Mouse (Mus musculus) adrenal gland, adult 18-20 months (tissue): ENCODE data around the gene Bcl3. TPM values are rescaled to one million over a fixed set of nuclear protein-coding genes. Genes with fewer than 3 reads are reported as not detected.

ENCODE experiments used
- DNase-seq, 2 experiments: peaks; one replicate each; pipeline ENCODE4 v3.0.0; 2021 to 2022; ENCODE audit warnings: low spot score in 2 of 2
- total RNA-seq, 2 experiments: library from RNA; stranded (reverse); gene quantifications; 1 replicate in 1 of 2; 2 replicates in 1 of 2; pipeline ENCODE4 v1.2.3; 2021

Gene Bcl3
- total RNA-seq, 2 experiments from 2014 or later: 21.9 to 34.8 TPM

DNA sequence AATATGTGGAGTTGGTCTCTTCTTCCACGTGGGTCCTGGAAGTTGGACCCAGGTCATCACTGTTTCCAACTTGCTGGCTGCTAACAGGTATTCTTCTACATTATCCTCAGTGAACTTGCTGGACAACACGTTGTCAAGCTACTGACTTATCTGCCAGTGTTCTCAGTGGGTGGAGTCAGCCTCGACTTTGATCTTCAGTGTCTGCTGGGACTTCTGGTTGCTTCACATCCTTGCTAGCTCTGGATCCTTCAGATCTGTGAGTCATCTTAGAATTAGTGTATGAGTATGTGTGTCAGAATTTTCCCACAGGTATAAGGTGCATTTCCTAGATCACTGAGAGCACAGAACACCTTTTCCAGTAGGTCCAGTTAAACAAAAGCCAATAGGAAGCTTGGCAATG is 14.3 kb upstream of the Bcl3 start:
- DNase-seq: no peak

DNA sequence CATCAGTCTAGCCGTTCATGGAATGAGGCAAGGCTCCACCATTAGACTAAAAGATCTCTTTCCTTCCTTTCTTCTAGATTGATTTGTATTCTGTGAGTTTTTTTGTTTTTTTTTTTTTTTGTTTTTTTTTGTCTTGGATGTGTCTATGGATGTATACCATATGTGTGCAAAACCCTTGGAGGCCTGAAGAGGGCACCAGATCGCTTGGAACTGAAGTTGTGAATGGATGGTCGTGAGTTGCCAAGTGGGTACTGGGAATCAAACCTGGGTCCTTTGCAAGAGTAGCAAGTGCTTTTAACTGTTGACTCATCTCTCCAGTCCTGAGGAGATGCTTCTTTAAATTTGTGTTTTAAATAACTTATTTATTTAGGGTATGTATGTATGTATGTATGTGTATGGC is 11.5 kb upstream of the Bcl3 start:
- DNase-seq: no peak

DNA sequence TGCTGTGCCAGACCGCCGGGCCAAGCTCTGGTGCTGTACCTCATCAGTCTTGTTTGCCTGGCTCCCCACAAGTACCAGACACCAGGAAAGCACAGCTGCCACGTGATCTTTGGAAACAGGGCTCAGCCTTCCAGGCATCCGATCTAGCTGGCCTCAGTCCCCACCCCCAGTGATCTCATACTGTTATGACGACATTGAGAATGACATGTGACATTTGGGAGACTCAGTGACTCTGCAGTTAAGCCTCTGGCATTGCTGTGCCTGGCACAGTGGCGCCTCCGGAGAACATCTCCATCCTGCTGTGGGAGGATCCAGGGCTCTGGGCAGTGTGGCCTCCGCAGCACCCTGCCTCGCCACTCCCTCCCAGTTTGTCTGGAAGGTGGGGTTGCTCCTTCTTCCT is 9.3 kb upstream of the Bcl3 start:
- DNase-seq: no peak

GRCm38 (mm10) chr7:19830682-19831156 is 8.1 kb upstream of the Bcl3 start:
- DNase-seq: peak; percentile 83 to 85

DNA sequence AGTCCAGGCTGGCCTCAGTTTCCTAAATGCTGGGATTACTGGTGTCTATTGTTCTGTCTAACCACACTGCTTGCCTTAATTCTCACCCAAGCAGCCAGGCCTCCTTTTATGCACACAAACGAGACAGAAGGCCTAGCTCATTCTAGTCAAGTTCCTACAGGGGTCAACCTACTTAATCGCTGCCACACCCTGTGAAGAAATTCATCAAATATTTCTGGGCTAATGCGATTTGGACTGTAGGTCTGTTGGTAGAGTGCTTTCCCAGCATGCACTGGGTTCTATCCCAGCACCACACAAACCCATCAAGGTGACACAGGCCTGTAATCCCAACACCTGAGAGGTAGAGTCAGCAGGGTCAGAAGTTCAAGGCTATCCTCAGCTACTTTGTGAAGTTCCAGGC is 7.1 kb upstream of the Bcl3 start:
- DNase-seq: no peak

DNA sequence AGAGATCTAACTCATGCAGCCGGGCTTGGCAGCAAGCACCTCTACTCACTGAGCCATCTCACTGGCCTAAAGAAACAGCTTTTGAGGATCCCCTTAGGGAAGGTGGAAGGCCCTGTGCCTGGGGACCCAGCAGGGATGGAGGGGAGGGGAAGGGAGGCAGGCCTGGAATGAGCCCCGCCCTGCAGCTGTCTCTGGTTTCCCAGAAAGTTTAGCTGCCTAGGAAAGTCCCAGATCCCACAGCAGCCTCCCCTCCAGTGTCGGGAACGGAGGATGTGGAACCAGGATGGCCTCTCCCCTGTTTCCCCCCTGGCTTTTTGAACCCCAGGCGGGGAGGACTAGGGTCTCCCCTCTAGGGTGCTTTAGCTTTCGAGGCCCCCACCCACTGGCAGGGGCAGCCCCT is 4.2 kb upstream of the Bcl3 start:
- DNase-seq: no peak

DNA sequence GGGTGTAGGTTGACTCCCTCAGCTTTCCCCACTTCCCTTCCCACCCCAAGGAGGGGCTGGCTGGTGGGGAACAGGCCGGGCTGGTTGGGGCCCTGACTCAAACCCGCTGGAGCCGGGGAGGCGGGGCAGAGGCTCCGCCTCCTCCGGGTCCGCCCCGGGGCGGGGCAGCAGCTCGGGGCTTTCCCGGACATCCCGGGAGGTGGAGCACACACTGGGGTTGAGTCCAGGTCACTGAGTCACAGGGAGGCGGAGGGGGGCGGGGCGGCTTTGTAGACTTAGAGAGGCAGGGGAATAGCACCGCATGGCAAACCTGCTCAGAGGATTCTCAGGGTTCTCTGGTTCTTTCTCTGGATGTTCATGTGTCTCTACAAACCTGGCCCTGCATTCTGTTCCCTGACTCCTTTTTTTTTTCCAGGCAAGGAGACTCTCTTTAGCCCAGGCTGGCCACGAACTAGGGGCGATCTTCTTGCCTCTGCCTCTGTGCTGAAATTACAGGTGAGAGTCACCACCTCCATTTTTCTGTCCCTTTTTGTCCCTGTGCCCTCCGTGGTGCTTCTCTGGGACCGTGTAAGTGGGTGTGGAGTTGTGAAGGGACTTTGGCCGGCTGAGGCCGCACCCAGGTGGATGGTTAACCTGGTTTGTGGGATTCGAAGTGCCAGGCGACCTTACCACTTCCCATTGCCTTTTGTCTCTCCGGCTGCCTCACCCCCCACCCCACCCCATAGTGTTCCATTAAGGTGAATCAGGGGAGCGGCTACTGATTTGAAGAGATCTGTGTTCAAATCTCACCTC is 1.8 kb upstream of the Bcl3 start:
- peak; percentile 84 to 87 for DNase-seq

DNA sequence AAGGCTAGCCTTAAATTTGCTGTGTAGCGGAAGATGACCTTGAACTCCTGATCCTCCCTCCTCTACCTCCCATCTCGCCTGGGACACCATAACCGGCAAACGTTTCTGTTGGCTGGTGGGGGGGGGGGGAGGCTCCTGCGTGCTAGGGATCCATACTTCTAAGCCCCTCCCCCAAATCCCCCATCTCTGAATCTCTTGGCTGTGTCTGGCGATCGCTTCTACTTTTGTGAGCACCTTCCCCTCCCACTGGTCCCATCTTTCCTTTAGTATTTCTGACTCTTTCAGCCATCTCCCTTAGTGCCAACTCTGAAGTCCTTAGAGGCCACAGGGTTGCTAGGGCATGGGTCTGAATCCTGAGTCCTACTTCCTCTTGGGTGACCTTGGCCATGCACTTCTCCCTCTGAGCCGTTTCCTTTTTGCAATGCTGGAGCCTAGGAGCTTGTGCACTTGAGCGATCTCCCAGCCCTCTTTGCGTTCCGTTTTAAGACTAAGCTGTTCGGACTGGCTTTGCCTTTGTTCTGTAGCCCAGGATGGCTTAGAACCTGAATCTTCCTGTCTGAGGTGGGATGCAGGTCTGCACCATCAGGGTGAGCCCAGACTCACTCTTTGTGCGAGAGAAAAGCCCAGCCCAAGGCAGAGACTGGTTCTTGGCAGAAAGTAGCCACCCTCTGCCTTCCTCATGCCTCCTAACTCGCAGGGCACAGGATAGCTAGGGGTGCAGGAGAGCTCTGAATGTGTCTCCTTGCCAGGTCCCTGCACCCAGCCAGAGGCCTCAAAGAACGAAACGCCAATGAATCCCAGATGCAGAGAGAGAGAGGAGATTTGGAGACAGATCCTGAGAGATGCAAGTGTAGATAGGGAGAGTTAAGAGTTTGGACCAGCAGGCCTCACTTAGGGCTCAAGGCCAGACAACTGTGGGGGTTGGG is 949 bp upstream of the Bcl3 start:
- DNase-seq: no peak

DNA sequence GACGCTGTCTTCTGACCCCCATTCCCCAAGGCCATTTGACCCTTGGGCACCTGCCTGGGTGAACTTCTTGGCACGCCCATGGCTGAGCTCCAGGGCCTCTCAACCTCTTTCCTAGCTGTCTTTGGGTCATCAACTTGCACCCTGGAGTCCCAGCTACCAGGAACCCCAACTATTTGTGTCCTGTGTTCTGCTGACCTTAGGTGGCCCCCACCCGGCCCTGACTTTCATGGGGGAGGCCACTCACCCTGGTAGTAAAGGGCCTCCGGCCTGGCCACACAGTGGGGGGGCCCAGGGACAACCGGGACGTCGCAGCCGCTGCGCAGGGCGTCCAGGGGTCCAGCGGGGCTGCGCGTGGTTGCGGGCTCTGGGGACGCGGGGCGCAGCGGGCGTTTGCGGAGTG is 377 bp downstream of the Bcl3 start:
- DNase-seq: no peak

DNA sequence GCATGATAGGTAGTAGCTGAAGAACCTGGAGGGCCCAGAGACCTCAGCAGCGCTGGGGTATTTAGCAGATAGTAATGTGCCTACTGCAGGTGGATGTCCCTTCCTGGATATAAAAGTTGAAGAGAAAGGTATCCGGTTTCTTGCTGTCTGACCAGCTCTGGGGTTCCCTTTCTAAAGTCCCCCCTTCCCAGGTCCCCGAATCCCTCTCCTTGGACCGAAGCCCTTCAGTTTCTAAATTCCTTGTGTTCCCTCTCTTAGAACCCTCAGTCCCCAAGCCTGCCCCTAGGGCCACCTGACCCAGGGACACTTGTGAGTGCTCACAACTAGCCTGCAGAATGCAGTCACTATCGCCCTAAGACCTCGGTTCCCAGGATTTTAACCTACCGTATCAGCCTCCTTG is 937 bp downstream of the Bcl3 start:
- no peak for DNase-seq

- no peak for DNase-seq
Measured at GRCm38 (mm10) chr7:19820347-19821048, 2.1 kb downstream of the Bcl3 start.

DNA sequence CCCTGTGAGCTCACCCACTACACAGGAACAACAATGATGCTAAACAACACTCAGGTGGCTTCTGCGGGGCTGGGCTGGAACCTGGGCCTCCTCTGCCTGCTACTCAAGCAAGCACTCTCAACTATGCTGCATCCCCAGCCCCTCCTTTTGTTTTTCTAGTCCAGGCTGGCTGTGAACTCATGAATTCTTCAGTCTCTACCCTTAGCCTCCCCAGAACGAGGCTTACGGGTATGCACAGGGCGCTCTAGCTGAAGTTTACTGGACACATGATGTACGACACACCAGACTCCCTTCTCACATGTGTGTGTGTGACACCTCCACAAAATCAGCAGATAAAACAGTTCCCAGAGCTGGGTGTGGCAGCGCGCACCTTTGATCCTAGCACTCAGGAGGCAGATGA is 3.7 kb downstream of the Bcl3 start:
- no peak for DNase-seq

DNA sequence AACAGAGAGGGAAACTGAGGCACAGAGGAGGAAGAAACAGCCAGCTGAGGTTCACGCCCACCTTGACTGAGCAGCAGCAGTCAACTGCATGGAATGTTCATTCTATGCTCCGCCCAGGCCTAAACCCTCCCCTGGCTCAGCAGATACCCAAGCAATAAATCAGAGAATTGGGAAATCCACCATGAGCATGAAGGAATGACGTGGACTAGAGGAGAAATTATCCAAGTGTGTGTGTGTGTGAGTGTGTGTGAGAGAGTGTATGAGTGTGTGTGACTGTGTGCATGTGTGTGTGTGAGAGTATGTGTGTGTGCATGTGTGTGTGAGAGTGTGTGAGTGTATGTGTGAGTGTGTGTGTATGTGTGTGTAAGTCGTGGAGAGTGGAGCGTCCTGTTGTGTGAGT is 4.1 kb downstream of the Bcl3 start:
- no peak for DNase-seq

DNA sequence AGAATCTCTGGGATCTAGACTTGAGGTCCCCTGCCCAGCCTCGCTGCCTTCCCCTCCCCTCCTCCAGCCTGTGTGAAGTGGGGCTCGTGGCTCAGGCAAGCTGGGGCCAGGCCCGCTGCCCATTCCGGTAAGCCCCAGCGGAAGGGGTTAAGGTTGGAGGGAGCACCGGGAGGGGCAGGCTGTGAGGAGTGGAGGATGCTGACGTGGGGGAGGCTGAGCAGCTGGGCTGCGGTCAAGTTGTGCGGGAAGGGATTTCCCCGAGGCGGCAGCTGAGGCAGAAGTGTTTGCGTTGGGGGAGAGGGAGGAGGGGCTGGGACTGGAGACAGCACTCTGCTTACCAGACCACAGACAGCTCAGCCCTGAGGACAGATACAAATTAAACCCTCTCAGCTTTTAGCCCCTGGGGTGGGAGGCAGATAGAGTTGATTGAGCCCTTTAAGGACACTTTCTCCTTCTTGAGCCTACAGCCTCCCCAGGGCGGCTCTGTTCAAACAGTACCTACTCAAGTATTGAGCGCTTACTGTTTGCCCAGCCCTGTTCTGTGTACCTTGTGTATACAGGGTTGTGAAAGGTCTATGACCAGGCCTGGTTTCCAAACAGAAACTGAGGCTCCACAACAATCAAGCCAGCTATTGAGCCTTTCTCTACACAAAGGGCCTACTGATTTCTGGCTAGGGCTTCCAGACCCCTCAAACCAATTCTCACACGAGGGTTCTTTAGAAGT is 5.0 kb downstream of the Bcl3 start:
- no peak for DNase-seq

DNA sequence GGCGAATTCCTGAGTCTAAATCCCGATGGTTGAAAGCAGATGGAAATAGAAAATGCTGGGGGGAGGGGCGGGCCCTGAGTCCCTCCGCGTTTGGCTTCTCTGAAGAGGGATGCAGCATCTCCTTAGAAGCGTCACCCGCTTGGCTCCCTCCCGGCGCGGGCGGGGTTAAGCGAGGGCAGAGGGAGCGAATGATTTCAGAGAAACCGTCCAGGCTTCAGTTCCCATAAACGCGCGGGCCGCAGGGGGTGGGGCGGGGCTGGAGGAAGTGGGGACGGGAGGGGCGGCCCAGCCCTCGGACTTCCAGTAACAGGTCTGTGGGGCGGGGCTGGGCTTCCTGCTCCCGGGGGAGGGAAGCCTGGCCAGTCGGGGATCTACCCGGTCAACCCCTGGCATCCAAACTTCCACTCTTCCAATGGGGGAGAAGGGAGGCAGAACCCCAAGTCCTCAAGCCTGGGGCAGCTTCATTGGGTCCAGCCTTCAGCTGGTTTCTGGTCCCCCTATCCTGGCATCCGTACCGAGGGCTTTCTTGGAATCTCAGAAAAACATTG is 6.3 kb downstream of the Bcl3 start:
- DNase-seq: peak; percentile 78 to 84

DNA sequence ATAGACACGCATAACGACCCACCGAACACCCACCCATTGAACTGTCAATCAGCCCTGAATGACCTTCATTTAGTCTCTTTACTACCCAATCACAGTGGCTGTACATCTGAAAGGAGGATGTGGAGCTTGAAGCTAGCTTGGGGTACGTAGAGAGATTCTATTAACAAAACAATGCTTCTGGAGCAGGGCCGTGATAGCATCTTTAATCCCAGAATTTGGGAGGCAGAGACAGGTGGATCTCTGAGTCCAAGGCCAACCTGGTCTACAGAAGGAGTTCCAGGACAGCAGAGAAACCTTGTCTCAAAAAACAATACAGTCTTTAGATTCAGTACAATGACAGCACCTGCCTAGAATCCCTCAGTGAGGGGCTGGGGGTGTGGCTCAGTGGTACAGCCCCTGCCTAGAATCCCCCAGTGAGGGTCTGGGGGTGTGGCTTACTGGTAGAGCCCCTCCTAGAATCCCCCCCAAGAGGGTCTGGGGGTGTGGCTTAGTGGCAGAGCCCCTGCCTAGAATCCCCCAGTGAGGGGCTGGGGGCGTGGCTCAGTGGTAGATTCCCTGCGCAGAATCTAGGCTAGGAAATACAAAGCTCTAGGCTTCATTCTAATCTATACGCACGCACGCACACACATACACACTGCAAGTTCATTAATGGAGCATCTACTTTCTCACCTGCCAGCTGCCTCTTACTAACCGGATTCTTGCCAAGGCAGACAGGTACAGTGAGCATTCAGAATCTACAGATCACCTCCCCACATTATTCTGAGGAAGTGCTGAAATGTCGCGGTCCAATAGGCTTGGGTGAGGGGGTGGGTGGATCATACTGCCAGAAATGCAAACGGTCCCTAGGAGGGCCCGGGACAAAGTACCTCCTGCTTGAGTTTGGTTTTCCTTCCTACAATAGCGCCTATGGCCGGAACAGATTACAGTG is 7.0 kb downstream of the Bcl3 start:
- no peak for DNase-seq

DNA sequence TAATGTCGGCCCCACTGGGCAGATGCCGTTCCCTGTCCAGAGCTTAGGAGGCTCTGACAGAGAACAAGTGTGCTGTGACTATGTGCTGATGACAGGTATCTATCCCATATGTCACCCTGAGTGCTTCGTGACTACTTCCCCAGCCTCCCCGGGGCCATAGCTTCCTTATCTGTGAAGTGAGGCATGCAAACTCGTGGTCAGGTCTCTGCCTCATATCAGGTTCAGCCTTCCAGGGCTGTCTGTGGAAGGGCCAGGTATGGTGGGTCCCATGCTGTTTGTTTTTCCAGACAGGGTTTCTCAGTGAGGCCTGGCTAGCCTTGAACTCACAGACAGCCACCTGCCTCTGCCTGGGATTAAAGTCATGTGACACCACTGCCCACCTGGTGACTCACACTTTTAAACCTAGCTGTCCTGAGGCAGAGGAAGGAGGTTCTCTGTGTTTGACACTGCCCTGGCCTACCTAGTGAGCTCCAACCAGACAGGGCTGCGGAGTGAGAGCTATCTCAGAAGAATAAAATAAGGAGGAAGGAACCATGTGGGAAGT is 8.9 kb downstream of the Bcl3 start:
- DNase-seq: no peak

DNA sequence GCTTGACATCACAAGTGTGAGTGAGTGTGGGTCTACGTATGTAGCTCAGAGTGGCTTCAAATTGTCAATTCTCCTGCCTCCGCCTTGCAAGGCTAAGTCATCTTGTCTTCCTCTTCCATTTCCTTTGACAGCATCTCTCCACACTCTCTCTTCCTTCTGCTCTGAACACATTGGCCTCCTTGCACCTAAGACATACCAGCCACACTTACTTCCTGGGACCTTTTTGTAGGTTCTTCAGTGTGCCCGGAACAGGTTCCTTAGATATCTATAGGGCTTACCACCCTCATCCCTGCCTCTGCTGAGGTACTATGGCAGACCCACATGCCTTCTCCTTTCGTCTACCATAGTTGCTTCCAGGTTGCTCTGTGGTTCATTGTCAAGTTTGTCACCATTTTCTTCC is 9.4 kb downstream of the Bcl3 start:
- no peak for DNase-seq

- no peak for DNase-seq
Measured at GRCm38 (mm10) chr7:19811114-19811513, 11.5 kb downstream of the Bcl3 start.
